Mouse (Mus musculus) mesoderm, embryonic 11.5 days (tissue): ENCODE data around the gene Dgkg.

Experiments
- DNase-seq: peaks from one replicate; pipeline ENCODE4 v3.0.0-alpha.2; 2012; ENCODE audit warnings: low read depth, low spot score

The Dgkg gene

GRCm38 (mm10) chr16:22548167-22549080 lies 108.6 kb downstream of the Dgkg start:
- DNase-seq = peak; percentile 93

DNA sequence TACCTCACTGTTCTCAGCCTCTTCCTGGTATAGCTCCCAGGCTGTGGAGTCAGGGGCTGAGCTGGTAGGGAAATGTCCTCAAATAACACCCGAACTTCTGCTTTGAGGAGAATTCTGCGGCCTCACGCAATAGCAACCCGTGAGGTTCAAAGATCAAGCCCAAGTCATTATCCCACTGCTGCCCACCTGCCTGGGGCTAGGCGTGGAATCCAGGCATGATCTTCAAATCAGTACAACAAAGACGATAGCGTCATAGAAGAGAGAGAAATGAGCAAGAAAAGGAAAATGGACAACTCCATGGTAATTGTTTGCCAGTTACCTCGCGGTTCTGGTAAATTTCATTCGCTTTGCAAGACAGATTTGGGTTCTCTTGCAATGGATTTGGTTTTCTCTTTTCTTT lies 109.3 kb downstream of the Dgkg start:
- no peak for DNase-seq

- DNase-seq = no peak
Measured at GRCm38 (mm10) chr16:22545799-22546198, 111.2 kb downstream of the Dgkg start.

GRCm38 (mm10) chr16:22545016-22545561 lies 111.9 kb downstream of the Dgkg start:
- DNase-seq = no peak

- no peak for DNase-seq
Measured at GRCm38 (mm10) chr16:22542691-22543141, 114.3 kb downstream of the Dgkg start.

DNA sequence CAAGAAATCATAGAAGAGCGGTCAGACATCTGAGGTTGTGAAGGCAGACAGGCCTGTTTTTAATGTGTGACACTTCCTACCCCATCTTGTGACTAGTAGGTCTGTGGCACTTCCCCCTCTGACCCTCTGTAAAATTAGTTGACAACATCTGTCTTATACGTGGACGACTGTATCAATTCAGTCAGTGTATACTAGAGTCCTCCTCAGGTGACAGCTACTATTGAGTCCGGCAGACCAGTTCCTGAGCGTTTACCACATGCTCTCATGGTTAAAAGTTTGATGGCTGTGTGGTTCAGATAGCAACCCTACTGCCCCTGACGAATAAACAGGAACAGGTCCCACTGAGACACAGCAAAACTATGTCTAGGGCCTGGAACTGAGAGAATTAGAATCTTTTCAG lies 117.7 kb downstream of the Dgkg start:
- DNase-seq = no peak

DNA sequence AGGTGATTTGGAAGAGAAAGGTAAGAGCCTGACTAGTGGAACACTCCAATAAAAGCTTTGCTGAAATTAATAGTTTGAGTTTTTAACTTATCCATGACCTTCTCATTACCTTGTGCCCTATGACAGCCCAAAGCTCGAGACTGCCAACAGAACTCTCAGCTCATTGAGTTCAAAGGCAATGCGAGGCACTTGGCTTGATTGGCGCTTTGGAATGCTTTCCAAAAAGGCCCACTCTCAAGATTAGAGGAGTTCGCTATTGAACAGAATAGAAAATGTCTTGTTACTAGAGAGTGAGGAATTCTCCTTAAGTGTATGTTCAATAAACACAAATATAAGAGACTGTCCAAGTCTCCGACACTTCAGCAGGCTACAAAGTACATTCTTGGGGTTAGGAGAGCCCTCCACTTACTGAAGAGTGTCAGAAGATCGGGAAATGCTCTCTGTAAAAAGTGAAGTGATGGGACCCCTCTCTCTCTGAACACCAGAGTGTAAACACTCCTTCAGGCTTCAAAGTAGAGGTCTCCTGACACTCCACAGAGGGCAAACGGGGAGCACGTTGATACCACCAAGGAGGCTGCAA lies 120.3 kb downstream of the Dgkg start:
- no peak for DNase-seq

- DNase-seq = no peak
Measured at GRCm38 (mm10) chr16:22533087-22533486, 123.9 kb downstream of the Dgkg start.

DNA sequence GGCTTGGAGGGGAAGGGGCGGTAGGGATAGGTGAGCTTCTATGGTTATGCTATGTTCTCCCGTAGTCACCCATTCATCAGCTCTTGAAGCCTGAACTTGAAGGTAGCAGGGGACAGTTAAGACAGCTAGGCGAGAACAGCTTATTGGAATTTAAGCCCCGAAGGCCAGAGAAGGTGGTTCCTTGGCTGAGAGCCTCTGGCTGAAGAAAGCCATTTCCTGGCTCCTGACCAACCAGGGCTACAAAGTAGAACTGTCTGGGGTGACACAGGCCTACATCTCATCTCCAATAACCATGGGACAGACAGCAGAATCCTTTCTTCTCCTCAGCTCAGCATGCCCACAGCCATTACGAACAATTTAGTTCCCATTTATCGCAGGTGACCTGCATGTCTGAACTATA lies 125.2 kb downstream of the Dgkg start:
- no peak for DNase-seq

GRCm38 (mm10) chr16:22531041-22531440 lies 126.0 kb downstream of the Dgkg start:
- no peak for DNase-seq

DNA sequence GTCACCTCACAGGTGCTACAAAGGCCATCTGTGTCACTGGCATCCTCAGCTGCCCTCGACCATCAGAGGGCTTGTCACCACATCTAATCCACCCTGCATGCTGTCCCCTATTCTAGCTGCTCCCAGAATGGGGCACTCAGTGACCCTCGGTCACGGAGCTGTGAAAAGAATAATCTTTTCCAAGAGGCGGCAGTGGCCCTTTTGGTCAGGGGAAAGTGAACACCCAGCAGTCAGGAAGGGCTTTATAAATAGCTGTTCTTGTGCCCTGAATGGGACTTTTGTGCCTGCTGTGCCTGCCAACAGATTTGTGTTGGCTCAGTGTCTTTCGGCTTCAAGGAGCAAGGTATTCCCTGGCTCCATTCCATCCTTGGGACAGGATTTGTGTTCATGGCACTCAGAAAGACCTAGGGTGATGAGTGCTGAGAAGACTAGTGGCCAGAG lies 129.5 kb downstream of the Dgkg start:
- DNase-seq = no peak

DNA sequence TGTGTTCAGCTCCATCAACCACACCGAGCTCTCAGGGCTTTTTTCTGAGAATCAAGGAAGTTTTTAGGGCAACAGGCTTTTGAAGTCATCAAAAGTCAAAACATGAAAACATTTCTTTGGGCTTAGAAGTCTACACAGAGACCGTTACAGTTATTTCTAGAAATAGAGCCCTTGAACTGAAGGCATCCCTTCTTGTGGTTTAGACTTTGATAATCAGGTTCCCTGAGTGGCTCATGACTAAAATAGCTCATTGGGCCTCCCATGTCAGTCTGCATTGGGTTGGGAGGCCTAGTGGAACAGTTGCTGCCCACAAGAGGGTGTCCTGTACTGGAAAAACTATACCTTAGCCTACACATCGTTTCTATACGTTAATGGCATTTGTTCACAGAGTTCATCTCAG lies 130.6 kb downstream of the Dgkg start:
- DNase-seq = no peak

- no peak for DNase-seq
Measured at GRCm38 (mm10) chr16:22517431-22518384, 139.3 kb downstream of the Dgkg start.

DNA sequence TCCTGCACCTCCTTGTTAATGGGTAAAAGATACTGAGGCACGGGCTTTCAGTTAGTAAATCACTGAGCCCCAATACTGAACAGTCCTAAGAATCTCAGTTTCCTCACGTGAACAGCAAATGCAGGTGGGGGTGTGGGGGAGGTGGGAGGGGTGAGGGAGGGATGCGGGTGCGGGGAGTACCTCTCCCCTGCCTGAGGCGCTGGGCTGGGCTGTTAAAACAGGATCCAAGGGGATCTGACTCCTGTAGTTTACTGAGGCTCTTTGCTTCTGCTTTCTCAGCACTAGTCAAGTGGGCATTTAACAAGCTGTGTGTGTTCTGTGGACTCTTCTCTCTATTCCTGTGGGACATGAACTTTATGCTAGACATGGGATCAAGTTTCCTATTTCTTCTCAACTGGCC lies 141.5 kb downstream of the Dgkg start:
- DNase-seq = no peak

DNA sequence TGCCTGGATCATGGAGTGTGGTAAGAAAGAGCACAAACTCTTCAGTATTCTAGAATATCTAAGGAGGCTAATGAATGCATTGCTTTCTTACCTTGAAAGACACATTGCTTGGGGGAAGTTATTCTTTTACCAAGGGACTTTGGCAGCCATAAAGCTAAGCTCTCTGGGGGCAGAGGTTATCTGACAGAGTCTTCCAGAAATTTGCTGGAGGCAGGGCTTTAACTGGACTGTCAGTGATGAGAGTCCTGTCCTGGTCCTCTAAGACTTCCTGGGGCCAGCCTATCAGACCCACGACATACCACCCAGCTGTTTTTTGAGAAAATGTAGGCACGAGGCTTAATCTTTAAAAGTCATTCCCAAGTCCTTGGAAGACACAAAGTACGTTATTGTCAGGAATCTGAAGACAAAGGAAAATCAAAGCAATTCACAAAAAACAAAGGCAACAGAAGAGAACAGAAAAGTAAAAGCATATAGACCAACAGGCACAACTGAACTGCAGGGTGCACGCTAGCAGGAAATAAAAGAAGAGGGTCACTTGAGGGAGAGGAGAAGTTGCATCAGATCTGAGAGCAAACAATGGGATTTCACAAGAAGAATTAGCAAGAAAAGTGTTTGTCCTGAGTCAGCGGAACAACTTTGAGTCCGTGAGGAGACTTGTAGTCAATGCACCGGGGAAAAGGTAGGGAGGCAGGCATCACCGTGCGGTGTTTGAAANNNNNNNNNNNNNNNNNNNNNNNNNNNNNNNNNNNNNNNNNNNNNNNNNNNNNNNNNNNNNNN lies 146.0 kb downstream of the Dgkg start:
- no peak for DNase-seq

DNA sequence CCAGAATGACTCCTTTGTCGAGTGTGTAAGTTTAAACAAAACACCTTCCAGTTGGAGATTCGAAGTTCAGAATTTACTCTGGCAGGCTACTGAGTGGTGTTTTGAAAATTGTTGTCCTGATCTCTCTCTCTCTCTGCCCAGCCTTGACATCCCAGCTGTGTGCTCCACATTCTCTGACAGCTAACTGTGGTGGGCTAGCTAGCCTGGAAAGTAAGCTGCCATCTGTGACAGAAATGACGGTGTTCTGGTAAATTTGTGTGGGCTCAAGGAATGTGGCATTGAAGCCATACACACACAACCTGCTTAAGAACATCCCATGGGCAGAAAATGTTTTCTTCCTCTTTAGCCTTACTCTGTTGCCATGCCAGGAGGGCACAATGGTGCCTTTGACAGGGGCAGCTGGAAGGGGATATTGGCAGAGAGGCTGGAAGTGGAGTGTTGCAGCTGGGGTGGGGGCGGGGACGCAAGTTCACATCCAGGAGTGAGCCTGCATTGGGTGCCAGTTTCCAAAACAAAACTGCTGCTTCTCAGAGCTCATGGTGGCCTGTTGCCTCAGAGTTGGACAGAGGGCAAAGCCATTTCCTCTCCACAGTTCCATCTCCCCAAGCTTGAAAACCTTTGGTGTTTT lies 148.0 kb downstream of the Dgkg start:
- DNase-seq = no peak

GRCm38 (mm10) chr16:22505656-22506055 lies 151.4 kb downstream of the Dgkg start:
- no peak for DNase-seq

- DNase-seq = peak; percentile 30
Measured at GRCm38 (mm10) chr16:22504851-22505250, 152.2 kb downstream of the Dgkg start.

GRCm38 (mm10) chr16:22504049-22504448 lies 153.0 kb downstream of the Dgkg start:
- no peak for DNase-seq

GRCm38 (mm10) chr16:22503467-22503866 lies 153.6 kb downstream of the Dgkg start:
- DNase-seq = no peak
